Mouse (Mus musculus) right cerebral cortex, postnatal 14 days (tissue): ENCODE measurements around the gene Car4.
A peak's percentile ranks its signal among the peaks of the same experiment; 100 is the strongest.

Experiments used
- DNase-seq: peaks from one replicate; pipeline ENCODE4 v3.0.0; 2022

Car4 gene

GRCm38 (mm10) chr11:84959181-84959580 is 1.6 kb downstream of the Car4 start:
- no peak for DNase-seq

- no peak for DNase-seq
Measured at GRCm38 (mm10) chr11:84959701-84960181, 2.2 kb downstream of the Car4 start.

GRCm38 (mm10) chr11:84960291-84960690 is 2.7 kb downstream of the Car4 start:
- no peak for DNase-seq

GRCm38 (mm10) chr11:84960780-84961179 is 3.2 kb downstream of the Car4 start:
- no peak for DNase-seq

- DNase-seq = no peak
Measured at GRCm38 (mm10) chr11:84961571-84961970, 4.0 kb downstream of the Car4 start.

- DNase-seq = no peak
Measured at GRCm38 (mm10) chr11:84962536-84962935, 5.0 kb downstream of the Car4 start.

GRCm38 (mm10) chr11:84963556-84963955 is 6.0 kb downstream of the Car4 start:
- no peak for DNase-seq

GRCm38 (mm10) chr11:84966696-84967095 is 9.1 kb downstream of the Car4 start:
- no peak for DNase-seq

GRCm38 (mm10) chr11:84967113-84967512 is 9.5 kb downstream of the Car4 start:
- no peak for DNase-seq

GRCm38 (mm10) chr11:84968309-84968708 is 10.7 kb downstream of the Car4 start:
- DNase-seq = no peak

- peak; percentile 72 for DNase-seq
Measured at GRCm38 (mm10) chr11:84968775-84969174, 11.2 kb downstream of the Car4 start.

GRCm38 (mm10) chr11:84972067-84972466 is 14.5 kb downstream of the Car4 start:
- DNase-seq = no peak

- DNase-seq = no peak
Measured at GRCm38 (mm10) chr11:84973661-84974060, 16.1 kb downstream of the Car4 start.

GRCm38 (mm10) chr11:84974582-84974981 is 17.0 kb downstream of the Car4 start:
- DNase-seq = no peak

GRCm38 (mm10) chr11:84976706-84977105 is 19.1 kb downstream of the Car4 start:
- no peak for DNase-seq

GRCm38 (mm10) chr11:84977385-84977952 is 19.9 kb downstream of the Car4 start:
- no peak for DNase-seq

GRCm38 (mm10) chr11:84978113-84978512 is 20.5 kb downstream of the Car4 start:
- DNase-seq = peak; percentile 73

- no peak for DNase-seq
Measured at GRCm38 (mm10) chr11:84979351-84979750, 21.8 kb downstream of the Car4 start.

- no peak for DNase-seq
Measured at GRCm38 (mm10) chr11:84980697-84981096, 23.1 kb downstream of the Car4 start.

GRCm38 (mm10) chr11:84985421-84985820 is 27.8 kb downstream of the Car4 start:
- no peak for DNase-seq

GRCm38 (mm10) chr11:84988341-84988919 is 30.8 kb downstream of the Car4 start:
- DNase-seq = no peak

GRCm38 (mm10) chr11:84992996-84993395 is 35.4 kb downstream of the Car4 start:
- no peak for DNase-seq

- DNase-seq = no peak
Measured at GRCm38 (mm10) chr11:84995241-84995640, 37.7 kb downstream of the Car4 start.

GRCm38 (mm10) chr11:85003566-85003965 is 46.0 kb downstream of the Car4 start:
- DNase-seq = no peak

- no peak for DNase-seq
Measured at GRCm38 (mm10) chr11:85013121-85013520, 55.5 kb downstream of the Car4 start.
